Mouse (Mus musculus): ENCODE results near the gene Rinl. TPM values are rescaled to one million over a fixed set of nuclear protein-coding genes. Genes with fewer than 3 reads are reported as not detected.

The Rinl gene
- polyA plus RNA-seq, 1 experiment, result 94.3 TPM

DNA sequence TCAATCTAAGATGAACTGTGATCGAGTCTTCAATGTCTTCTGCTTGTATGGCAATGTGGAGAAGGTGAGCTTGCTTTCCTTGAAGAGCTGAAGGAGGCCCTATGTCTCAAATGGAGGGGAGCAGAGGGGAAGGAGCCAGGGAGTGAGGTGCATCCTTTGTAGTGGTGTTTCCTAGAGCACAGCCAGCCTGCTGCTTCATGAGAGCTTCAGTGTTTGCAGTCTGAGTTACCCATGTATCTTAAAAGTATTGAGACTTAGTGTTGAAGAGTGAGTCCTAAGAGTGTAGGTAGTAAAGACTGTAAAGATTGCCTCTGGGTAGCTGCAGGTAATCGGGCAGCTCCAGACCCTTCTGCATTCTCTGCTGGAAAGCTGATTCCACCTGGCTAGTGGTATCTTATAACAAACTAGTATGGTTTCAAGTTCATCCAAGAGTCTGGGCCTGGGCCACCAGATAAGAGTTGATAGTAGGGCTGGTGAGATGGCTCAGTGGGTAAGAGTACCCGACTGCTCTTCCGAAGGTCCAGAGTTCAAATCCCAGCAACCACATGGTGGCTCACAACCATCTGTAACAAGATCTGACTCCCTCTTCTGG lies 30.2 kb downstream of the Rinl start:
- TF ChIP-seq CTCF (IDR thresholded peaks at IDR 0.05; ENCODE audit: control insufficient read depth, insufficient read depth, low read length), result no peak
- TF ChIP-seq POLR2A (IDR thresholded peaks at IDR 0.05; ENCODE audit: borderline replicate concordance, control insufficient read depth, low read depth, low read length), result no peak
- H3K4me3 ChIP-seq (replicated peaks; ENCODE audit: control insufficient read depth, low read depth, low read length), result no peak overlapping the region
- WGBS, result 69% methylated on average over 4 of the region's 4 CpGs
- H3K4me1 ChIP-seq (ENCODE audit: control insufficient read depth, insufficient read depth, low read length), result peaks cover 2% of the 10 kb centered on the region; the same call in 1 of the 2 replicates
- H3K27ac ChIP-seq (ENCODE audit: control insufficient read depth, insufficient read depth, low read depth, low read length, poor library complexity), result no peak overlapping the region

DNA sequence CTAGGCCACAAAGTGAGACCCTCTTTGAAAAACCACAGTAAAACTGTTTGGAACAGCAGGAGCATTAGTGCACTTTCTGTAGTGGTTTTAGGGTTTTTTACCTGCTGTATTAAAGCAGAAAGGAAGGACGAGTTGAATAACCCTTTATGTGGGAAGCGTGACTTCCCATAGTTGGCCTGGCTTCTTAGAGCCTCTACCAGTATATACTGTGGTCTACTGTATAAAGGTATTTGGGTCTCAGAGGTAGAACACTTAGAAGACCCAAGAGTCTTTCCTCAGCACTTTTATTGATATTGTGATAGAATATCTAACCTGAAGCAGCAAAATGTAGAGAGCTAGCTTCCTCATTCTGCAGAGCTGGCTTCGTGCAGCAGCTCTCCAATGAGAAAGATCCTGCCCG lies 30.8 kb downstream of the Rinl start:
- Histone ChIP-seq H3K4me3 (replicated peaks; ENCODE audit: control insufficient read depth, low read depth, low read length) (no peak overlapping the region), H3K27ac (ENCODE audit: control insufficient read depth, insufficient read depth, low read depth, low read length, poor library complexity) (no peak overlapping the region), H3K4me1 (ENCODE audit: control insufficient read depth, insufficient read depth, low read length) (peaks cover 2% of the 10 kb centered on the region; the same call in 1 of the 2 replicates)
- TF ChIP-seq CTCF (IDR thresholded peaks at IDR 0.05; ENCODE audit: control insufficient read depth, insufficient read depth, low read length) (no peak), POLR2A (IDR thresholded peaks at IDR 0.05; ENCODE audit: borderline replicate concordance, control insufficient read depth, low read depth, low read length) (no peak)
- WGBS, result 73% methylated on average over 4 of the region's 4 CpGs

DNA sequence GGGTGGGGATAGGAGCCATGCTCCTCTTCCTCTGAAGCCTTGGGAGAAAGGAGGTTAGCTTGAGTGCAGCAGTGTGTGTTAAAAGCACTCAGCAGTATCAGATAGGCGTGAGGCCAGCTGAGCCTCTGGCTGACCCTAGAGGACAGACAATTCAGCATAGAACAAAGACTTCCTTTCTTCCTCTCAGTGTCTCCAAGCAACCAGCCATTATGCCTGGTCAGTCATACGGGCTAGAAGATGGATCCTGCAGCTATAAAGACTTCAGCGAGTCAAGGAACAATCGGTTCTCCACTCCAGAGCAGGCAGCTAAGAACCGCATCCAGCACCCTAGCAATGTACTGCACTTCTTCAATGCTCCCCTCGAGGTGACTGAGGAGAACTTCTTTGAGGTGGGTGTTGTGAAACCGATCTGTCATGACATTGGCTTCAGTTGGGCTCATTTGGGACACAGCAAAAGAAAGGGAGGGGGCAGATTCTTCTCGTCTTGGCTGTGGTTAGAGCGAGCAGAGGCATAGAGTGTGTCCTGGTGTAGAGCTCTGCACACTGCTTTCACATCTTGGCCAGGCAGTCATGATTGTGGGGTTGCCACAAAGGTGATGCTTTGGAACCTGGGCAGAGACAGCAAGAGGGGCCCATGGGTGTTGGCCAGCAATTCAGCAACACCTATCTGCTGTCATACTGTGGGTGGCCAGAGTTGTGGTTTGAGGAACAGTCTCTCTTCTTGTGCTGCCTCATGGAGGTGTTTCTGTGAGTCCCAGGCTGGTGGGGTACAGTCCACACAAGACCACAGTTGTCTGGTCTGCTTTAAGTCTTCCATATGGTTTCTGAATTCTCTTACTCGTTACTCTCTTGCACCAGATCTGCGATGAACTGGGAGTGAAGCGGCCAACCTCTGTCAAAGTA lies 31.8 kb downstream of the Rinl start:
- WGBS, result 58% methylated on average over 12 of the region's 12 CpGs
- Histone ChIP-seq H3K4me1 (ENCODE audit: control insufficient read depth, insufficient read depth, low read length) (peaks cover 2% of the 10 kb centered on the region; the same call in 1 of the 2 replicates), H3K4me3 (replicated peaks; ENCODE audit: control insufficient read depth, low read depth, low read length) (no peak overlapping the region), H3K27ac (ENCODE audit: control insufficient read depth, insufficient read depth, low read depth, low read length, poor library complexity) (0 out of 2 replicates have a peak overlapping the region, but pooled peaks have one; percentile 6)
- no peak for TF ChIP-seq POLR2A (IDR thresholded peaks at IDR 0.05; ENCODE audit: borderline replicate concordance, control insufficient read depth, low read depth, low read length)
- TF ChIP-seq CTCF (IDR thresholded peaks at IDR 0.05; ENCODE audit: control insufficient read depth, insufficient read depth, low read length), result no peak

DNA sequence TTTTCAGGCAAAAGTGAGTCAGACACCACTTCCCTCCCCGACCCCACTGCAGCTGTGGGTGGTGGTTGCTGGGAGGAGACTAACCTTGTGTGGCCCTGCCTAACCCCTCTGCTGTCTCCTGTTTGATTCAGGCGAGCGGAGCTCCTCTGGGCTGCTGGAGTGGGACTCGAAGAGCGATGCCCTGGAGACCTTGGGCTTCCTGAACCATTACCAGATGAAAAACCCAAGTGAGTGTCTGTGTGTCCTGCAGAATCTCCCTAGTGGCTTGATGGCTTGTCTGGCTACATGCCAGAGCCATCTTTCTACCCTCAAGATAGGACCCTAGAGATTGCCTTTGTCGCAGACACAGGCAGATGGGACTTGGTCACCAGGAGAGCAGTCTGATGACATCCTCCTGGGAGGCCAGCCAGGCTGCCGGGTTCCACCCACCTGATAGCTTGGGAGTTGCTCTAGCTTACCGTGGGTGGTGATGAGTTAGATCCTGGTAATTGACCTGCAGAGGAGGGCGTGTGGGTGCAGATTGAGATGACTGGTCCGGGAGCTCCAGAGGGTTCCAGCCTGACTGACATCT lies 32.6 kb downstream of the Rinl start:
- H3K4me3 ChIP-seq (replicated peaks; ENCODE audit: control insufficient read depth, low read depth, low read length), result no peak overlapping the region
- no peak for TF ChIP-seq POLR2A (IDR thresholded peaks at IDR 0.05; ENCODE audit: borderline replicate concordance, control insufficient read depth, low read depth, low read length)
- TF ChIP-seq CTCF (IDR thresholded peaks at IDR 0.05; ENCODE audit: control insufficient read depth, insufficient read depth, low read length), result no peak
- H3K4me1 ChIP-seq (ENCODE audit: control insufficient read depth, insufficient read depth, low read length), result peaks cover 2% of the 10 kb centered on the region; the same call in 1 of the 2 replicates
- 0 out of 2 replicates have a peak overlapping the region, but pooled peaks have one; percentile 6 for H3K27ac ChIP-seq (ENCODE audit: control insufficient read depth, insufficient read depth, low read depth, low read length, poor library complexity)
- 60% methylated on average over 10 of the region's 10 CpGs for WGBS

DNA sequence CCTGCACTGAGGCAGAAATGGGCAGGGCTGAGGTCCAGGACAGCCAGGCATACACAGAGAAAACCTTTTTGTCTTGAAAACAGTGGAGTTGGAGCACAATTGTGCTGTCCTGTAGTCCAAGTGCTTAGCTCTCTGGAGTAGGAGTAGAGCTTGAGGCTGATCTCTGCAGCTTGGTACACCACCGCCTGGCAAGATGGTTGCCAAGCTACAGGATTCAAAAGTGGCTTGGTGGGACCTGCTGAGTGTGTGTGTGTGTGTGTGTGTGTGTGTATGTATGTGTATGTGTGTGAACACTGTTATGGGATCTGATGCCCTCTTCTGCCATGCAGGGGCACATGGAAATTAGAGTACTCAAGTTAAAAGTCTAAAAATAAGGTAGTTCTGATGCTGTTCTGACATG lies 33.8 kb downstream of the Rinl start:
- TF ChIP-seq CTCF (IDR thresholded peaks at IDR 0.05; ENCODE audit: control insufficient read depth, insufficient read depth, low read length) (no peak), POLR2A (IDR thresholded peaks at IDR 0.05; ENCODE audit: borderline replicate concordance, control insufficient read depth, low read depth, low read length) (no peak)
- no peak overlapping the region for H3K4me3 ChIP-seq (replicated peaks; ENCODE audit: control insufficient read depth, low read depth, low read length)
- 73% methylated on average over 1 of the region's 1 CpGs for WGBS
- H3K4me1 ChIP-seq (ENCODE audit: control insufficient read depth, insufficient read depth, low read length), result peaks cover 2% of the 10 kb centered on the region; the same call in 1 of the 2 replicates
- no peak overlapping the region for H3K27ac ChIP-seq (ENCODE audit: control insufficient read depth, insufficient read depth, low read depth, low read length, poor library complexity)

DNA sequence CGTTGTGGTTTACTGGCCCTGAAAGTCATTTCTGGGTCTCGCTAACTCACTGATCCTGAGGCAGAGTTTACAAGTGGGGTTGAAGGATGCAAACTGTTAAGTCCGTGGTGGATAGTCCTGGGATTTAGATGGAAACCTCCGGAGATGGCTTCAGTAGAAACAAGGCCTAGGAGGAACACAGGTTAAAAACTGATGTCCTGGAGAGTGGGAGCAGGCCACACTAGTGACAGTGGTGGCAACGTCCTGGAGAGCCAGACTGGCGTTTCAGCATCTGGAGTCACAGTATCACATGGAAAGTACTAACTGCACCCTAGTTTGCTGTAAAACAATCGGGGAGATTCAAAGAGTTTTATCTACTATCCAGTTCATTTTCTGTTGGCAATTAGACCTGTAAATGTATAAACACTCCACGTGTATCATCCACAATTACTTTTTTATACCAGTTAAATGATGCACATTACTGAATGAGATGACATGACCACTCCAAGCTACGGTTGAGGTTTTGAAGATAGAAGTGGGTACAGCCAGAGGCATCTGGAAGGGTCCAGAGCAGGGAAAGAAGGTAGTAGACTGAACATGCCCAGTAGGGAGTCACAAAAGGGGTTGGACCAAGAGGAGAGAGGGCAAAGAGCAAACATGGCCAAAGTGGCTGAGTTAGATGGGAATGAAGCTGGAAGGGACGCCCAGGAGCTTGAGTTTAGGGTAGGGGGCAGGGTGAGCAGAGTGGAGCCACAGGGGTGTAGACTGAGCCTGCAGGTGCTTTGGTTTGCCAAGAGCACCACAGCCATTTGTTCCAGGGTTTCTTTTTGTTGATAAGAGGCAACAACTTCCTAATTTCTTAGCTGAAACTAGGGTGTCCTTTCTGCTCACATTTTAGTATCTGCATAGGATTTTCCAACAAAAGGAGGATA lies 34.5 kb downstream of the Rinl start:
- WGBS, result 68% methylated on average over 10 of the region's 10 CpGs
- Histone ChIP-seq H3K4me1 (ENCODE audit: control insufficient read depth, insufficient read depth, low read length) (peaks cover 2% of the 10 kb centered on the region; the same call in 1 of the 2 replicates), H3K27ac (ENCODE audit: control insufficient read depth, insufficient read depth, low read depth, low read length, poor library complexity) (peak overlapping the region; percentile 27; the same call in 1 of the 2 replicates), H3K4me3 (replicated peaks; ENCODE audit: control insufficient read depth, low read depth, low read length) (no peak overlapping the region)
- no peak for TF ChIP-seq POLR2A (IDR thresholded peaks at IDR 0.05; ENCODE audit: borderline replicate concordance, control insufficient read depth, low read depth, low read length)

DNA sequence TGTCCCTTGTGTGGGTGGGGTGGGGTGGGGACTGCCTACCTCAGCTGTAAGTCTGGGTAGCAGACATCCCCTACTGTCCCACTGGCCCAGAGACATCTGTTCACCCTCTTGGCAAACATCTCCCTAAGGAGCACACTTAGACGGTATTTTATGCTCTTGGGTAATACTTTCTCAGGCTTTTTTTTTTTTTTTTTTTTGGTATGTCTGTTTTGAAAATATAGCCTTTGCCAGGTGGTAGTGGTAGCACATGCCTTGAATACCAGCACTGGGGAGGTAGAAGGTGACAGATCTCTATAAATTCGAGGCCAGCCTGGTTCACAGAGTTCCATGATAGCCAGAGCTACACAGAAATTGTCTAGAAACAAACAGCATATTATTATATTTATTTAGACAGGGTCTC lies 35.2 kb downstream of the Rinl start:
- no peak overlapping the region for H3K27ac ChIP-seq (ENCODE audit: control insufficient read depth, insufficient read depth, low read depth, low read length, poor library complexity)
- no peak for TF ChIP-seq POLR2A (IDR thresholded peaks at IDR 0.05; ENCODE audit: borderline replicate concordance, control insufficient read depth, low read depth, low read length)
- TF ChIP-seq CTCF (IDR thresholded peaks at IDR 0.05; ENCODE audit: control insufficient read depth, insufficient read depth, low read length), result no peak
- 29% methylated on average over 2 of the region's 2 CpGs for WGBS
- H3K4me3 ChIP-seq (replicated peaks; ENCODE audit: control insufficient read depth, low read depth, low read length), result no peak overlapping the region
- H3K4me1 ChIP-seq (ENCODE audit: control insufficient read depth, insufficient read depth, low read length), result peaks cover 2% of the 10 kb centered on the region; the same call in 1 of the 2 replicates

Data from bone marrow, adult 2 months (tissue).